Mouse (Mus musculus) C2C12 (cell line): Measurements from ENCODE around the gene Spry1. TPM values are rescaled to one million over a fixed set of nuclear protein-coding genes. Genes with fewer than 3 reads are reported as not detected.

Experiments
- H3K27me3 ChIP-seq: one replicate; pipeline ENCODE4 v1.6.1; 2011; ENCODE audit not compliant: control insufficient read depth, insufficient read depth, insufficient read length
- H3K36me3 ChIP-seq: one replicate; pipeline ENCODE4 v1.6.1; 2011; ENCODE audit not compliant: control insufficient read depth, insufficient read depth
- H3K4me3 ChIP-seq: one replicate; pipeline ENCODE4 v1.5.1; 2011; ENCODE audit warnings: mild to moderate bottlenecking, control low read depth; ENCODE audit not compliant: poor library complexity, insufficient read depth, severe bottlenecking
- H3K79me2 ChIP-seq: one replicate; pipeline ENCODE4 v1.6.1; 2011; ENCODE audit not compliant: control insufficient read depth, insufficient read depth
- H3K79me3 ChIP-seq: one replicate; pipeline ENCODE4 v1.6.1; 2011; ENCODE audit warnings: low read depth, control low read depth
- H3ac ChIP-seq: one replicate; pipeline ENCODE3; 2011; ENCODE audit warnings: low read depth; ENCODE audit not compliant: control insufficient read depth, insufficient read length
- CEBPB ChIP-seq: IDR thresholded peaks from one replicate; pipeline ENCODE4 v1.6.1; 2011; ENCODE audit warnings: low read depth, mild to moderate bottlenecking, control low read depth, moderate library complexity
- CTCF ChIP-seq: IDR thresholded peaks from one replicate; pipeline ENCODE4 v1.5.1; 2011; ENCODE audit not compliant: control insufficient read depth, insufficient read depth, insufficient read length
- FOSL1 ChIP-seq: IDR thresholded peaks from one replicate; pipeline ENCODE4 v1.8.0; 2011; ENCODE audit warnings: mild to moderate bottlenecking, low read length; ENCODE audit not compliant: poor library complexity, insufficient read depth, severe bottlenecking
- MAX ChIP-seq: IDR thresholded peaks from one replicate; pipeline ENCODE4 v1.6.1; 2011; ENCODE audit warnings: mild to moderate bottlenecking, control low read depth
- MYOD1 ChIP-seq: IDR thresholded peaks from one replicate; pipeline ENCODE4 v1.6.1; 2011; ENCODE audit warnings: low read depth; ENCODE audit not compliant: control insufficient read depth, insufficient read length
- MYOG ChIP-seq: IDR thresholded peaks from one replicate; pipeline ENCODE4 v1.6.1; 2011; ENCODE audit not compliant: control insufficient read depth, insufficient read length; ENCODE audit errors: extremely low read depth
- USF1 ChIP-seq: IDR thresholded peaks from one replicate; pipeline ENCODE4 v1.6.1; 2011; ENCODE audit warnings: low read depth, mild to moderate bottlenecking, control low read depth, moderate library complexity
- polyA plus RNA-seq: library from polyadenylated mRNA; unstranded; fragments of >200 nt; fragmentation: generic; extraction: Trizol; gene quantifications from one replicate; pipeline ENCODE4 v1.2.1, GENCODE M21; 2012; ENCODE audit warnings: missing spikeins

The Spry1 gene
- polyA plus RNA-seq, 1 experiment = 1.4 TPM

GRCm38 (mm10) chr3:37602890-37603289 is 36.9 kb upstream of the Spry1 start:
- Histone ChIP-seq H3ac (no peak overlapping the region), H3K4me3 (no peak overlapping the region), H3K79me2 (no peaks in the 10 kb centered on the region), H3K27me3 (no peaks in the 10 kb centered on the region), H3K36me3 (no peaks in the 10 kb centered on the region), H3K79me3 (no peaks in the 10 kb centered on the region)
- TF ChIP-seq MYOD1 = no peak
- TF ChIP-seq CTCF = no peak
- no peak for TF ChIP-seq USF1
- no peak for TF ChIP-seq MYOG
- no peak for TF ChIP-seq MAX
- no peak for TF ChIP-seq FOSL1
- no peak for TF ChIP-seq CEBPB

GRCm38 (mm10) chr3:37603541-37603940 is 36.2 kb upstream of the Spry1 start:
- no peak for TF ChIP-seq CEBPB
- no peak for TF ChIP-seq MYOG
- no peak for TF ChIP-seq MYOD1
- no peak for TF ChIP-seq CTCF
- TF ChIP-seq MAX = no peak
- no peak for TF ChIP-seq FOSL1
- no peak for TF ChIP-seq USF1
- H3K36me3 ChIP-seq = no peaks in the 10 kb centered on the region
- H3K79me3 ChIP-seq = no peaks in the 10 kb centered on the region
- no peak overlapping the region for H3ac ChIP-seq
- no peaks in the 10 kb centered on the region for H3K27me3 ChIP-seq
- H3K4me3 ChIP-seq = no peak overlapping the region
- no peaks in the 10 kb centered on the region for H3K79me2 ChIP-seq

- TF ChIP-seq CTCF = no peak
- TF ChIP-seq MAX = no peak
- TF ChIP-seq MYOD1 = no peak
- TF ChIP-seq MYOG = no peak
- TF ChIP-seq FOSL1 = no peak
- TF ChIP-seq CEBPB = no peak
- TF ChIP-seq USF1 = no peak
- no peaks in the 10 kb centered on the region for H3K27me3 ChIP-seq
- no peak overlapping the region for H3K4me3 ChIP-seq
- no peaks in the 10 kb centered on the region for H3K79me3 ChIP-seq
- no peak overlapping the region for H3ac ChIP-seq
- H3K79me2 ChIP-seq = no peaks in the 10 kb centered on the region
- H3K36me3 ChIP-seq = no peaks in the 10 kb centered on the region
Measured at GRCm38 (mm10) chr3:37604976-37605875, 34.5 kb upstream of the Spry1 start.

- H3K36me3 ChIP-seq = no peaks in the 10 kb centered on the region
- H3K27me3 ChIP-seq = no peaks in the 10 kb centered on the region
- TF ChIP-seq MYOG (no peak), CTCF (no peak), MAX (no peak)
- H3K4me3 ChIP-seq = no peak overlapping the region
- no peaks in the 10 kb centered on the region for H3K79me3 ChIP-seq
- H3ac ChIP-seq = no peak overlapping the region
- no peaks in the 10 kb centered on the region for H3K79me2 ChIP-seq
Measured at GRCm38 (mm10) chr3:37605876-37606238, 33.9 kb upstream of the Spry1 start.

- no peaks in the 10 kb centered on the region for H3K36me3 ChIP-seq
- no peaks in the 10 kb centered on the region for H3K27me3 ChIP-seq
- H3K79me3 ChIP-seq = no peaks in the 10 kb centered on the region
- H3K79me2 ChIP-seq = no peaks in the 10 kb centered on the region
- TF ChIP-seq MAX = no peak
- TF ChIP-seq CEBPB = no peak
- no peak for TF ChIP-seq USF1
- no peak for TF ChIP-seq CTCF
- no peak for TF ChIP-seq FOSL1
- TF ChIP-seq MYOD1 = no peak
- TF ChIP-seq MYOG = no peak
- H3ac ChIP-seq = no peak overlapping the region
- no peak overlapping the region for H3K4me3 ChIP-seq
Measured at GRCm38 (mm10) chr3:37608926-37609325, 30.8 kb upstream of the Spry1 start.

- H3K4me3 ChIP-seq = no peak overlapping the region
- H3K27me3 ChIP-seq = no peaks in the 10 kb centered on the region
- no peak for TF ChIP-seq FOSL1
- no peak for TF ChIP-seq USF1
- TF ChIP-seq MYOG = no peak
- TF ChIP-seq CTCF = no peak
- no peak for TF ChIP-seq MAX
- TF ChIP-seq CEBPB = no peak
- TF ChIP-seq MYOD1 = no peak
- no peak overlapping the region for H3ac ChIP-seq
- no peaks in the 10 kb centered on the region for H3K79me2 ChIP-seq
- H3K79me3 ChIP-seq = no peaks in the 10 kb centered on the region
- H3K36me3 ChIP-seq = no peaks in the 10 kb centered on the region
Measured at GRCm38 (mm10) chr3:37610670-37611069, 29.1 kb upstream of the Spry1 start.
